Comparison of ENCODE assay signal across 31 mouse cellular contexts in the genomic region with DNA sequence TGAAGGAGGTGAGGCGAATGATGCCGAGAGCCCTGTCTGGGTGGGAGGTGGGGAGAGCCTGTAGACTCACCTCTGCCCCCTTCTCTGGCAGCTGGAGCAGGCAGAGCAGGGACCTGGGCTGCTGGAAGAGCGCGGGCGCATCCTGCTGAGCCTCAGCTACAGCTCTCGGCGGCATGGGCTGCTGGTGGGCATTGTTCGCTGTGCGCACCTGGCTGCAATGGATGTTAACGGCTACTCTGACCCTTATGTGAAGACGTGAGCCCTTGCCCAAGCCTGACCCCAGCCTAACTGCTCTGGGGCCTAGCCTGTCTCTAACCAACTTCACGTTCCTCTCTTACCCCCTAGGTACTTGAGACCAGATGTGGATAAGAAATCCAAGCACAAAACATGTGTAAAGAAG. TPM values are rescaled to one million over a fixed set of nuclear protein-coding genes. Genes with fewer than 3 reads are reported as not detected.
DNase-seq lines count a peak whose midpoint lies in the region; ATAC-seq lines count a peak whose summit lies in the region.
"Had no signal": no experiment of that assay in that cellular context is flagged by ENCODE, and none has a peak within 500 bp of the region (broad histone marks: within the 10 kb centered on the region; RNA-seq: fewer than 3 reads in every experiment).

No protein-coding gene starts in this region.

- H3K9ac ChIP-seq in hindbrain, embryonic 11.5 days (ENCODE audit: low read depth, low read length) = no peak overlapping the region
- 0 out of 2 replicates have a peak overlapping the region, but pooled peaks have one; percentile 9 for H3K9ac ChIP-seq in midbrain, embryonic 14.5 days (replicated peaks; ENCODE audit: low read length)
- H3K9ac ChIP-seq in midbrain, embryonic 15.5 days = no peak overlapping the region
- peak overlapping the region; percentile 11; the same call in 1 of the 2 replicates for H3K9ac ChIP-seq in embryonic facial prominence, embryonic 12.5 days
- H3K9ac ChIP-seq: embryonic facial prominence, embryonic 15.5 days; limb, embryonic 13.5 days; liver, embryonic 12.5 days had no signal

- no peak overlapping the region for H3K4me3 ChIP-seq in hindbrain, embryonic 10.5 days
- no peak overlapping the region for H3K4me3 ChIP-seq in hindbrain, embryonic 11.5 days (ENCODE audit: low read depth, low read length)
- H3K4me3 ChIP-seq in midbrain, embryonic 14.5 days (replicated peaks; ENCODE audit: low read depth, low read length) = no peak overlapping the region
- H3K4me3 ChIP-seq in midbrain, embryonic 15.5 days = no peak overlapping the region
- H3K4me3 ChIP-seq in embryonic facial prominence, embryonic 12.5 days = no peak overlapping the region
- H3K4me3 ChIP-seq: embryonic facial prominence, embryonic 15.5 days; limb, embryonic 13.5 days; liver, embryonic 12.5 days had no signal

- H3K4me1 ChIP-seq in hindbrain, embryonic 10.5 days (replicated peaks) = peaks cover 50% of the 10 kb centered on the region
- H3K4me1 ChIP-seq in hindbrain, embryonic 11.5 days (replicated peaks; ENCODE audit: control insufficient read depth, insufficient read depth, low read length) = peaks cover 9% of the 10 kb centered on the region
- H3K4me1 ChIP-seq in midbrain, embryonic 14.5 days (ENCODE audit: control insufficient read depth, insufficient read depth, low read length) = peaks cover 21% of the 10 kb centered on the region
- peaks cover 27% of the 10 kb centered on the region for H3K4me1 ChIP-seq in midbrain, embryonic 15.5 days
- peaks cover 25% of the 10 kb centered on the region for H3K4me1 ChIP-seq in embryonic facial prominence, embryonic 12.5 days

- H3K27me3 ChIP-seq in hindbrain, embryonic 10.5 days (ENCODE audit: insufficient read depth, poor library complexity, severe bottlenecking) = peaks cover 49% of the 10 kb centered on the region
- peaks cover 12% of the 10 kb centered on the region for H3K27me3 ChIP-seq in hindbrain, embryonic 11.5 days (ENCODE audit: control insufficient read depth, insufficient read depth, low read length)
- peaks cover 7% of the 10 kb centered on the region; the same call in 1 of the 2 replicates for H3K27me3 ChIP-seq in midbrain, embryonic 14.5 days (ENCODE audit: control insufficient read depth, insufficient read depth, low read length)
- H3K27me3 ChIP-seq in midbrain, embryonic 15.5 days (replicated peaks) = no peaks in the 10 kb centered on the region; the same call in 1 of the 2 replicates
- peaks cover 38% of the 10 kb centered on the region for H3K27me3 ChIP-seq in embryonic facial prominence, embryonic 12.5 days

- ATAC-seq in hindbrain, embryonic 11.5 days (ENCODE audit: low FRiP score) = no peak
- ATAC-seq in midbrain, embryonic 14.5 days (ENCODE audit: low FRiP score, low TSS enrichment) = no peak
- ATAC-seq in midbrain, embryonic 15.5 days (replicated peaks) = no peak
- no peak for ATAC-seq in embryonic facial prominence, embryonic 12.5 days (ENCODE audit: insufficient number of reproducible peaks, insufficient read depth, low FRiP score, low TSS enrichment)
- no peak for ATAC-seq in megakaryocyte-erythroid progenitor cell, adult 5-6 weeks (replicated peaks; ENCODE audit: low FRiP score, low TSS enrichment, poor library complexity, severe bottlenecking)
- ATAC-seq: liver, embryonic 12.5 days had no signal

- 32% methylated on average over 12 of the region's 12 CpGs for WGBS in hindbrain, embryonic 10.5 days
- WGBS in hindbrain, embryonic 11.5 days = 43% methylated on average over 12 of the region's 12 CpGs
- 40% methylated on average over 12 of the region's 12 CpGs for WGBS in midbrain, embryonic 14.5 days
- WGBS in midbrain, embryonic 15.5 days = 41% methylated on average over 12 of the region's 12 CpGs
- 35% methylated on average over 12 of the region's 12 CpGs for WGBS in embryonic facial prominence, embryonic 12.5 days

- no peak overlapping the region for H3K4me2 ChIP-seq in hindbrain, embryonic 11.5 days (replicated peaks; ENCODE audit: low read depth, low read length)
- no peak overlapping the region for H3K4me2 ChIP-seq in midbrain, embryonic 14.5 days (ENCODE audit: low read length)
- H3K4me2 ChIP-seq in midbrain, embryonic 15.5 days = no peak overlapping the region
- H3K4me2 ChIP-seq in embryonic facial prominence, embryonic 12.5 days (replicated peaks) = 0 out of 2 replicates have a peak overlapping the region, but pooled peaks have one; percentile 8
- H3K4me2 ChIP-seq: embryonic facial prominence, embryonic 15.5 days; heart, embryonic 11.5 days; limb, embryonic 13.5 days; liver, embryonic 12.5 days had no signal

- H3K27ac ChIP-seq in hindbrain, embryonic 10.5 days = 0 out of 2 replicates have a peak overlapping the region, but pooled peaks have one; percentile 24
- H3K27ac ChIP-seq in hindbrain, embryonic 11.5 days (ENCODE audit: low read depth, low read length) = no peak overlapping the region
- no peak overlapping the region for H3K27ac ChIP-seq in midbrain, embryonic 14.5 days (replicated peaks; ENCODE audit: low read depth, low read length)
- no peak overlapping the region for H3K27ac ChIP-seq in midbrain, embryonic 15.5 days
- H3K27ac ChIP-seq in embryonic facial prominence, embryonic 12.5 days = no peak overlapping the region
- H3K27ac ChIP-seq: embryonic facial prominence, embryonic 15.5 days; limb, embryonic 13.5 days; liver, embryonic 12.5 days; stomach, postnatal 0 days had no signal

- H3K36me3 ChIP-seq in hindbrain, embryonic 10.5 days = peaks cover 57% of the 10 kb centered on the region
- no peaks in the 10 kb centered on the region for H3K36me3 ChIP-seq in hindbrain, embryonic 11.5 days (ENCODE audit: control insufficient read depth, insufficient read depth, low read length)
- peaks cover 40% of the 10 kb centered on the region for H3K36me3 ChIP-seq in midbrain, embryonic 14.5 days (ENCODE audit: control insufficient read depth, insufficient read depth, low read length)
- peaks cover 6% of the 10 kb centered on the region; the same call in 1 of the 2 replicates for H3K36me3 ChIP-seq in midbrain, embryonic 15.5 days (replicated peaks)
- peaks cover 46% of the 10 kb centered on the region for H3K36me3 ChIP-seq in embryonic facial prominence, embryonic 12.5 days

- DNase-seq in hindbrain, embryonic 10.5 days (ENCODE audit: low spot score) = no peak
- DNase-seq in hindbrain, embryonic 11.5 days (ENCODE audit: low spot score) = no peak
- no peak for DNase-seq in midbrain, embryonic 14.5 days
- no peak for DNase-seq in embryo, embryonic 9.5 days (ENCODE audit: extremely low spot score)
- DNase-seq: adrenal gland, postnatal 14 days; B cell, adult 2 months; cerebellum, adult 8-10 months; gastrocnemius, postnatal 10 days; kidney, adult 18-20 months; kidney, postnatal 14 days; lung, adult 18-20 months; thymus, adult 2 months; thymus, postnatal 4 days had no signal

- H3K9me3 ChIP-seq in hindbrain, embryonic 10.5 days = no peaks in the 10 kb centered on the region
- H3K9me3 ChIP-seq in hindbrain, embryonic 11.5 days (ENCODE audit: control insufficient read depth, low read length) = no peaks in the 10 kb centered on the region
- no peaks in the 10 kb centered on the region for H3K9me3 ChIP-seq in midbrain, embryonic 14.5 days (ENCODE audit: control insufficient read depth, low read length)
- H3K9me3 ChIP-seq in midbrain, embryonic 15.5 days = no peaks in the 10 kb centered on the region
- H3K9me3 ChIP-seq in embryonic facial prominence, embryonic 12.5 days = no peaks in the 10 kb centered on the region
- H3K9me3 ChIP-seq: embryonic facial prominence, embryonic 15.5 days; limb, embryonic 13.5 days; liver, embryonic 12.5 days had no signal

RNA-seq across cellular contexts. Expression of a gene that starts 4.0 kb away (rescaled TPM):
- 4.9 and 5.5 TPM in 2 replicates for polyA plus RNA-seq in hindbrain, embryonic 10.5 days (2016; fragmentation: Nextera tagmentation; extraction: Ambion mirVana)
- polyA plus RNA-seq in hindbrain, embryonic 11.5 days (2014; fragmentation: Nextera tagmentation; extraction: Ambion mirVana) = 3.4 and 3.7 TPM in 2 replicates
- 9.7 and 15.3 TPM in 2 replicates for polyA plus RNA-seq in midbrain, embryonic 14.5 days (2014; fragmentation: Nextera tagmentation; extraction: Ambion mirVana)
- 19.8 and 23.8 TPM in 2 replicates for polyA plus RNA-seq in midbrain, embryonic 15.5 days (2015; fragmentation: Nextera tagmentation; extraction: Ambion mirVana)
- 2.1 and 2.8 TPM in 2 replicates for polyA plus RNA-seq in embryonic facial prominence, embryonic 12.5 days (2016; fragmentation: Nextera tagmentation; extraction: Ambion mirVana)
- total RNA-seq in megakaryocyte-erythroid progenitor cell, adult 5-6 weeks (2014; fragmentation: Nextera tagmentation) = not detected in 2 replicates
- not detected in 2 replicates for total RNA-seq in megakaryocyte-erythroid progenitor cell, adult 5-6 weeks (2017)
- total RNA-seq: hematopoietic stem cell, adult 5-6 weeks; megakaryocyte, adult 5-6 weeks; monocyte, adult 5-6 weeks had no signal
- polyA plus RNA-seq: heart, postnatal 0 days; small intestine, adult 2 months had no signal

RNA-seq across cellular contexts. Expression of a gene that starts 10.6 kb away (rescaled TPM):
- 38.7 and 48.1 TPM in 2 replicates for polyA plus RNA-seq in hindbrain, embryonic 10.5 days (2016; fragmentation: Nextera tagmentation; extraction: Ambion mirVana)
- 22.0 and 25.2 TPM in 2 replicates for polyA plus RNA-seq in hindbrain, embryonic 11.5 days (2014; fragmentation: Nextera tagmentation; extraction: Ambion mirVana)
- polyA plus RNA-seq in midbrain, embryonic 14.5 days (2014; fragmentation: Nextera tagmentation; extraction: Ambion mirVana) = 8.0 and 12.8 TPM in 2 replicates
- 16.7 and 22.8 TPM in 2 replicates for polyA plus RNA-seq in midbrain, embryonic 15.5 days (2015; fragmentation: Nextera tagmentation; extraction: Ambion mirVana)
- polyA plus RNA-seq in embryonic facial prominence, embryonic 12.5 days (2016; fragmentation: Nextera tagmentation; extraction: Ambion mirVana) = 43.7 and 45.6 TPM in 2 replicates
- total RNA-seq in megakaryocyte-erythroid progenitor cell, adult 5-6 weeks (2014; fragmentation: Nextera tagmentation) = 51.6 and 123 TPM in 2 replicates
- 327 and 333 TPM in 2 replicates for total RNA-seq in megakaryocyte-erythroid progenitor cell, adult 5-6 weeks (2017)

RNA-seq across cellular contexts. Expression of a gene that starts 11.0 kb away (rescaled TPM):
- polyA plus RNA-seq in hindbrain, embryonic 10.5 days (2016; fragmentation: Nextera tagmentation; extraction: Ambion mirVana) = 102 and 105 TPM in 2 replicates
- polyA plus RNA-seq in hindbrain, embryonic 11.5 days (2014; fragmentation: Nextera tagmentation; extraction: Ambion mirVana) = 89.3 and 89.4 TPM in 2 replicates
- polyA plus RNA-seq in midbrain, embryonic 14.5 days (2014; fragmentation: Nextera tagmentation; extraction: Ambion mirVana) = 93.5 and 95.8 TPM in 2 replicates
- polyA plus RNA-seq in midbrain, embryonic 15.5 days (2015; fragmentation: Nextera tagmentation; extraction: Ambion mirVana) = 94.4 and 100 TPM in 2 replicates
- 96.7 and 99.6 TPM in 2 replicates for polyA plus RNA-seq in embryonic facial prominence, embryonic 12.5 days (2016; fragmentation: Nextera tagmentation; extraction: Ambion mirVana)
- 124 and 132 TPM in 2 replicates for total RNA-seq in megakaryocyte-erythroid progenitor cell, adult 5-6 weeks (2014; fragmentation: Nextera tagmentation)
- 29.4 and 45.6 TPM in 2 replicates for total RNA-seq in megakaryocyte-erythroid progenitor cell, adult 5-6 weeks (2017)

RNA-seq across cellular contexts. Expression of a gene that starts 19.8 kb away (rescaled TPM):
- polyA plus RNA-seq in hindbrain, embryonic 10.5 days (2016; fragmentation: Nextera tagmentation; extraction: Ambion mirVana) = not detected in 2 replicates
- not detected in 2 replicates for polyA plus RNA-seq in hindbrain, embryonic 11.5 days (2014; fragmentation: Nextera tagmentation; extraction: Ambion mirVana)
- polyA plus RNA-seq in midbrain, embryonic 14.5 days (2014; fragmentation: Nextera tagmentation; extraction: Ambion mirVana) = not detected in 2 replicates
- polyA plus RNA-seq in midbrain, embryonic 15.5 days (2015; fragmentation: Nextera tagmentation; extraction: Ambion mirVana) = not detected in 2 replicates
- polyA plus RNA-seq in embryonic facial prominence, embryonic 12.5 days (2016; fragmentation: Nextera tagmentation; extraction: Ambion mirVana) = not detected in 2 replicates
- total RNA-seq in megakaryocyte-erythroid progenitor cell, adult 5-6 weeks (2014; fragmentation: Nextera tagmentation) = not detected in 2 replicates
- not detected in 2 replicates for total RNA-seq in megakaryocyte-erythroid progenitor cell, adult 5-6 weeks (2017)
- total RNA-seq: adrenal gland, postnatal 14 days; gastrocnemius, postnatal 10 days; granulocyte monocyte progenitor cell, adult 5-6 weeks; hematopoietic stem cell, adult 5-6 weeks; layer of hippocampus, adult 18-20 months; layer of hippocampus, postnatal 25 days; left cerebral cortex, postnatal 14 days; megakaryocyte, adult 5-6 weeks; monocyte, adult 5-6 weeks had no signal
- polyA plus RNA-seq: embryonic facial prominence, embryonic 15.5 days; heart, embryonic 11.5 days; heart, postnatal 0 days; limb, embryonic 13.5 days; liver, embryonic 12.5 days; neural tube, embryonic 11.5 days; small intestine, adult 2 months; stomach, postnatal 0 days; thymus, adult 2 months had no signal

RNA-seq across cellular contexts. Expression of a gene that starts 33.3 kb away (rescaled TPM):
- 56.2 and 56.4 TPM in 2 replicates for polyA plus RNA-seq in hindbrain, embryonic 10.5 days (2016; fragmentation: Nextera tagmentation; extraction: Ambion mirVana)
- 27.3 and 31.2 TPM in 2 replicates for polyA plus RNA-seq in hindbrain, embryonic 11.5 days (2014; fragmentation: Nextera tagmentation; extraction: Ambion mirVana)
- polyA plus RNA-seq in midbrain, embryonic 14.5 days (2014; fragmentation: Nextera tagmentation; extraction: Ambion mirVana) = 39.0 and 39.5 TPM in 2 replicates
- 66.8 and 70.9 TPM in 2 replicates for polyA plus RNA-seq in midbrain, embryonic 15.5 days (2015; fragmentation: Nextera tagmentation; extraction: Ambion mirVana)
- 57.7 and 61.3 TPM in 2 replicates for polyA plus RNA-seq in embryonic facial prominence, embryonic 12.5 days (2016; fragmentation: Nextera tagmentation; extraction: Ambion mirVana)
- total RNA-seq in megakaryocyte-erythroid progenitor cell, adult 5-6 weeks (2014; fragmentation: Nextera tagmentation) = 36.1 and 44.2 TPM in 2 replicates
- 22.1 and 25.1 TPM in 2 replicates for total RNA-seq in megakaryocyte-erythroid progenitor cell, adult 5-6 weeks (2017)

Comparison
In these comparisons a context has a peak if more than half of its experiments do, and no peak if none do; other contexts are left out.
1. H3K9ac ChIP-seq: peak in midbrain, embryonic 14.5 days (single experiment) and embryonic facial prominence, embryonic 12.5 days (single experiment); none in hindbrain, embryonic 11.5 days (single experiment) and midbrain, embryonic 15.5 days (single experiment).